Mouse (Mus musculus) myocyte (in vitro differentiated cells): ENCODE measurements around the gene Larp7.

Experiments used
- MYOD1 ChIP-seq, 3 experiments: IDR thresholded peaks; one replicate each; pipeline ENCODE4 v1.6.1; 2011; ENCODE audit warnings: control low read depth in 2 of 3, low read depth in 2 of 3, mild to moderate bottlenecking in 2 of 3, moderate library complexity in 1 of 3; ENCODE audit not compliant: insufficient read length in 2 of 3, control insufficient read depth in 1 of 3
- POLR2A ChIP-seq: IDR thresholded peaks from one replicate; pipeline ENCODE4 v1.6.1; 2011; ENCODE audit warnings: low read depth, mild to moderate bottlenecking, control low read depth, moderate library complexity; ENCODE audit not compliant: insufficient read length
- TCF12 ChIP-seq: IDR thresholded peaks from one replicate; pipeline ENCODE4 v1.6.1; 2011; ENCODE audit warnings: mild to moderate bottlenecking, control low read depth; ENCODE audit not compliant: poor library complexity, insufficient read depth, severe bottlenecking
- USF1 ChIP-seq: IDR thresholded peaks from one replicate; pipeline ENCODE4 v1.6.1; 2011; ENCODE audit warnings: low read depth, mild to moderate bottlenecking, control low read depth, moderate library complexity

DNA sequence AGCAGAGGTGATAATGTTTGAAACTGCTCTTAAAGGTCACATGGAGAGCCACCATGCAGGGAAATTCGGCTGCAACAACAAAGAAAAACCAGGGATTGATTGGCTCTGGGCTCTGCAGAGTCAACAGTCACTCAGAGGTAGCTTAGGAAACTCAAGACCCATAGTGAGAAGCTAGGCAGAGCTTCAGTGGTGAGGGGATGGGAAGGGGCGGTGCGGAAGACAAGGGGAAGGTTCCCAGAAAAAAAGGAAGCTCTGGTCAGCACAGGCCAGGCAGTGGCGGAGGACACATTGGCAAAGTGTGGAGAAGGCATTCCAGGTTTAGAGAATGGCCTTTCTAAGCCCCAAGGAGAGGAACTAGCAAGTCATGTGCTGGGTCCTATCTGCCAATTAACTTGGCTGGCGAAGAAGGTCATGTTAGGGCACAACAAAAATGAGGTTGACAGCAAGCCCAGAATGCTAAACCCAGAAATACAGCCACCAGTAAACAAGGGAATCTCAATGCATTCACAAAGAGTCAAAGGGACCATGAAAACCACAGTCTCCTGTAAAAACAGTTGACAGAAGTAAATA, 25.6 kb downstream of the Larp7 start:
- no peak for TF ChIP-seq POLR2A
- no peak for TF ChIP-seq USF1
- TF ChIP-seq MYOD1 (IDR thresholded peaks at IDR 0.05; ENCODE audit: control insufficient read depth in 1 of 3, insufficient read length in 2 of 3, low read depth in 2 of 3), result no peak
- no peak for TF ChIP-seq TCF12
